Mouse (Mus musculus) megakaryocyte, embryonic 14.5 days (primary cell): ENCODE data around the gene Mettl21e.

Experiments used
- FLI1 ChIP-seq: IDR thresholded peaks from 2 replicates; pipeline ENCODE4 v1.6.1; 2012; ENCODE audit warnings: low read length, inconsistent platforms, mixed read lengths
- GATA1 ChIP-seq: IDR thresholded peaks from 3 replicates; pipeline ENCODE4 v1.6.1; 2012; ENCODE audit warnings: mixed read lengths, low read length, inconsistent platforms, borderline replicate concordance

- TF ChIP-seq GATA1 (no peak), FLI1 (no peak)
Measured at GRCm38 (mm10) chr1:44178086-44178485, 40.7 kb downstream of the Mettl21e start.
